Mouse (Mus musculus): ENCODE results near the gene Gm49396. TPM values are rescaled to one million over a fixed set of nuclear protein-coding genes. Genes with fewer than 3 reads are reported as not detected.
A peak's percentile ranks its signal among the peaks of the same experiment; 100 is the strongest.

The Gm49396 gene
- polyA plus RNA-seq, 1 experiment from 2014 or later = 0.69 TPM

GRCm38 (mm10) chr7:30586455-30587020 lies 23.4 kb downstream of the Gm49396 start:
- Histone ChIP-seq H3K36me3 (ENCODE audit: inconsistent target) (peaks cover 34% of the 10 kb centered on the region), H3K27ac (no peak overlapping the region), H3K4me3 (ENCODE audit: inconsistent target) (no peak overlapping the region), H3K79me2 (ENCODE audit: inconsistent target) (peaks cover 35% of the 10 kb centered on the region)
- 92% methylated on average over 24 of the region's 28 CpGs for WGBS (ENCODE audit: missing documents)

- 2% methylated on average over 35 of the region's 67 CpGs for WGBS (ENCODE audit: missing documents)
- peak overlapping the region; percentile 57 for H3K27ac ChIP-seq
- H3K36me3 ChIP-seq (ENCODE audit: inconsistent target) = peaks cover 30% of the 10 kb centered on the region
- peaks cover 35% of the 10 kb centered on the region for H3K79me2 ChIP-seq (ENCODE audit: inconsistent target)
- peak overlapping the region; percentile 94 for H3K4me3 ChIP-seq (ENCODE audit: inconsistent target)
These were observed 24.9 kb downstream of the Gm49396 start for GRCm38 (mm10) chr7:30587842-30588667.

- Histone ChIP-seq H3K4me3 (ENCODE audit: inconsistent target) (peak within 1 kb of the TSS; percentile 94), H3K36me3 (ENCODE audit: inconsistent target) (peaks cover 25% of the 10 kb centered on the region), H3K79me2 (ENCODE audit: inconsistent target) (peaks cover 35% of the 10 kb centered on the region), H3K27ac (peak within 1 kb of the TSS; percentile 65)
- WGBS (ENCODE audit: missing documents) = under 1% methylated on average over 49 of the region's 68 CpGs
These were observed 25.7 kb downstream of the Gm49396 start, which contains the start of gene Kmt2b for GRCm38 (mm10) chr7:30588676-30589434. Gene Kmt2b (minus strand): TSS chr7:30588726.

- Histone ChIP-seq H3K79me2 (ENCODE audit: inconsistent target) (peaks cover 35% of the 10 kb centered on the region), H3K27ac (peak overlapping the region; percentile 65), H3K4me3 (ENCODE audit: inconsistent target) (peak overlapping the region; percentile 71), H3K36me3 (ENCODE audit: inconsistent target) (peaks cover 17% of the 10 kb centered on the region)
- 30% methylated on average over 39 of the region's 40 CpGs for WGBS (ENCODE audit: missing documents)
These were observed 26.5 kb downstream of the Gm49396 start for GRCm38 (mm10) chr7:30589435-30590301.

- Histone ChIP-seq H3K27ac (no peak overlapping the region), H3K79me2 (ENCODE audit: inconsistent target) (peaks cover 22% of the 10 kb centered on the region), H3K36me3 (ENCODE audit: inconsistent target) (peaks cover 3% of the 10 kb centered on the region; the same call in 1 of the 2 replicates), H3K4me3 (ENCODE audit: inconsistent target) (no peak overlapping the region)
- WGBS (ENCODE audit: missing documents) = 97% methylated on average over 9 of the region's 9 CpGs
These were observed 27.9 kb downstream of the Gm49396 start for GRCm38 (mm10) chr7:30590927-30591604.

- Histone ChIP-seq H3K79me2 (ENCODE audit: inconsistent target) (peaks cover 16% of the 10 kb centered on the region), H3K27ac (no peak overlapping the region), H3K36me3 (ENCODE audit: inconsistent target) (no peaks in the 10 kb centered on the region), H3K4me3 (ENCODE audit: inconsistent target) (no peak overlapping the region)
- 98% methylated on average over 4 of the region's 4 CpGs for WGBS (ENCODE audit: missing documents)
These were observed 28.4 kb downstream of the Gm49396 start for GRCm38 (mm10) chr7:30591605-30591951.

GRCm38 (mm10) chr7:30592772-30593423 lies 29.8 kb downstream of the Gm49396 start:
- WGBS (ENCODE audit: missing documents) = 61% methylated on average over 5 of the region's 5 CpGs
- no peaks in the 10 kb centered on the region for H3K36me3 ChIP-seq (ENCODE audit: inconsistent target)
- H3K4me3 ChIP-seq (ENCODE audit: inconsistent target) = no peak overlapping the region
- H3K79me2 ChIP-seq (ENCODE audit: inconsistent target) = peaks cover 3% of the 10 kb centered on the region
- no peak overlapping the region for H3K27ac ChIP-seq

- no peak overlapping the region for H3K4me3 ChIP-seq (ENCODE audit: inconsistent target)
These were observed 30.7 kb downstream of the Gm49396 start for GRCm38 (mm10) chr7:30593579-30594509.

GRCm38 (mm10) chr7:30594510-30595024 lies 31.4 kb downstream of the Gm49396 start:
- Histone ChIP-seq H3K27ac (no peak overlapping the region), H3K79me2 (ENCODE audit: inconsistent target) (no peaks in the 10 kb centered on the region), H3K4me3 (ENCODE audit: inconsistent target) (no peak overlapping the region), H3K36me3 (ENCODE audit: inconsistent target) (no peaks in the 10 kb centered on the region)
- 45% methylated on average over 4 of the region's 4 CpGs for WGBS (ENCODE audit: missing documents)

More at GRCm38 (mm10) chr7:30593579-30594509, 30.7 kb downstream of the Gm49396 start:
- WGBS (ENCODE audit: missing documents) = 77% methylated on average over 10 of the region's 10 CpGs
- Histone ChIP-seq H3K79me2 (ENCODE audit: inconsistent target) (no peaks in the 10 kb centered on the region), H3K27ac (no peak overlapping the region), H3K36me3 (ENCODE audit: inconsistent target) (no peaks in the 10 kb centered on the region)

- no peak overlapping the region for H3K27ac ChIP-seq
These were observed 32.9 kb downstream of the Gm49396 start for GRCm38 (mm10) chr7:30596093-30596492.

GRCm38 (mm10) chr7:30596811-30597210 lies 33.7 kb downstream of the Gm49396 start:
- WGBS (ENCODE audit: missing documents) = 91% methylated on average over 5 of the region's 5 CpGs
- Histone ChIP-seq H3K27ac (no peak overlapping the region), H3K36me3 (ENCODE audit: inconsistent target) (no peaks in the 10 kb centered on the region), H3K79me2 (ENCODE audit: inconsistent target) (no peaks in the 10 kb centered on the region), H3K4me3 (ENCODE audit: inconsistent target) (no peak overlapping the region)

More at GRCm38 (mm10) chr7:30596093-30596492, 32.9 kb downstream of the Gm49396 start:
- Histone ChIP-seq H3K36me3 (ENCODE audit: inconsistent target) (no peaks in the 10 kb centered on the region), H3K4me3 (ENCODE audit: inconsistent target) (no peak overlapping the region), H3K79me2 (ENCODE audit: inconsistent target) (no peaks in the 10 kb centered on the region)
- WGBS (ENCODE audit: missing documents) = 96% methylated on average over 5 of the region's 5 CpGs

GRCm38 (mm10) chr7:30598786-30599185 lies 35.6 kb downstream of the Gm49396 start, which contains the start of gene Zbtb32:
Gene Zbtb32 (minus strand): TSS chr7:30598909.
- H3K36me3 ChIP-seq (ENCODE audit: inconsistent target) = no peaks in the 10 kb centered on the region
- H3K4me3 ChIP-seq (ENCODE audit: inconsistent target) = no peak within 1 kb of the TSS
- no peaks in the 10 kb centered on the region for H3K79me2 ChIP-seq (ENCODE audit: inconsistent target)
- H3K27ac ChIP-seq = no peak within 1 kb of the TSS
- WGBS (ENCODE audit: missing documents) = 96% methylated on average over 12 of the region's 12 CpGs
